Mouse (Mus musculus): Measurements from ENCODE around the gene 4833420G17Rik.
"Not testable (repeated sequence)": the region's sequence is repeated elsewhere in the genome, so short reads cannot be mapped to it uniquely, and the experiment has no call there.

Gene 4833420G17Rik

DNA sequence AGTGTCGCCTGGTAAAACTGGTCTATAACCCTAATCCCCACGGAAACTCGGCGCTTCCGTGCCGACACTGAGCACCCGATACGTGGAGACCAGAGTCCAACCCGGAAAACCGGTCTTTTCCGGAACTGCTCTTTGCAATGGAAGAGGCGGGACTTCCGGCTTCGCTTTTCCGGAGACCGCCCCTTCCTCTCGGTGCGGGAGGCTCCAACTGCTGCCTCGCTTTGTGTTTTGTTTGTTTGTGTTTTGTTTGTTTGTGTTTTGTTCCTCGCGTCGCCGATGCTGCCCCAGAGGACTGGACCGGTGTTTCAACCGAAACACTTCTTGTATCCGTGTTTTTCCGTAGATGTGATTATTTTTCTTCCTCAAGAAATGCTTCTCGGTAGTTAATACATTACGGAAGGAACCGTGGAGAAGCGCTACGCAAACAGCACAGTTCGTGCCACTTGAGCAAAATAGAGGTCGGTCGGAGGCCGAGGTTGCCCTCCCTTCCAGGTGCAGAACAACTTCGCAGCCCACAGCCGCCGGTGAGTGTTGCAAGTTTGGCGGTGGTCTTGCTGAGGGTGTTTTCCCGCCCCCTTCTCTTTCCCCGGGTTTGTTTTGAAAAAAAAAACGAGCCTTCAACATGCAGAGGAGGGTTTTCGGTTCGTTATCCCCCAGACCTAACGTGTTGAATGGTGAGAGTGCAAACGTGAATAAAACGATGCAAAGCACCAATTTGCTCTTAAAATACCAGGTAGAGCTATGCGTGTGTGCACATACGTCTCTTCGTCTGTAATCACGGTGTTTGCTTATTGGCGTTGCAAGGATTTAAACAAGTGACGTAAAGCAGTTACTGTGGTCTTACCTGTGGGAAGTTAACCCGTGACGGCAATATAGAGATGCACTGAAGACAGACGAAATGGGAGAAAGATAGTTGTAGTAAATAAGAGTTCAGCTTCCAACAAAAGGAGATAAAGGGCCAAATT lies at the start of gene 4833420G17Rik:
TSS of gene 4833420G17Rik (plus strand) at position 173 of the 965 bp plus-strand sequence.
- DNase-seq (ENCODE audit: low read depth): peak; percentile 88

DNA sequence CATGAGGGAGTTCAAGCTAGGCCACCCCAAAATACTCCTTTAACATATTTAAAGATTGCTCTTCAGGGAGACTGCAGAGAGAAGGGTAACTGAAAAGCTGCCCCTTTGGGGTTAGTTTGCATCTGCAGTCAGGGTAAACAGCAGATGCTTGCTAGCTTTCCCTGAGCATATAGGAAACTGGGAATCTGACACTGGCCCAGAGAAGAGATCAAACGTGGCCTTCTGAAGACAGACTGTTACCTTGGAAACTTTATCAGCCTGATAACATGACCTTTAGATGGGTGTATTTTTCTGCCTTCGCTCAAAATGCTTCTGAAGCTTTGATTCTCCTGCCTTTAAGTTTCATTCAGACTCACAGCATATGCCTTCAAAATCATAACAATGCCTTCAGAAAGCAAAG lies 49.5 kb upstream of the 4833420G17Rik start:
- no peak for DNase-seq (ENCODE audit: low read depth)

DNA sequence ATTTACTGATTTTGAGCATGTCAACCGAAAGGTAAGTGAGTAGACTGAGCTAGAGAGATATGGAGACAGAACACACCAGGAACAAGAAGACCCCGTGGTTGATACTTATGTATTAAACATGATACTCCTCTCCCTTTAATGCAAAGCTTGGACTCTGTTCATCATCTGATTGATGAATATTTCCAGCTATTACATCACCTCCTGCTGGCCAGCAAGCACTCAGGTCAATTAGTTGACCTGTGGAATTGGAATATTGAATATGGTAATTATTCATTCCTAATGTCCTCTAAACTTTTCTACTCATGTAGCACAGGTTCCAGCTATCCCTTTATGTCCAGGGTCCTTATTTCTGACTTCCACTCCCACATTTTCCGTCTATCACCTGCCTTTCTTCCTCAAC lies 44.1 kb upstream of the 4833420G17Rik start:
- no peak for DNase-seq (ENCODE audit: low read depth)

DNA sequence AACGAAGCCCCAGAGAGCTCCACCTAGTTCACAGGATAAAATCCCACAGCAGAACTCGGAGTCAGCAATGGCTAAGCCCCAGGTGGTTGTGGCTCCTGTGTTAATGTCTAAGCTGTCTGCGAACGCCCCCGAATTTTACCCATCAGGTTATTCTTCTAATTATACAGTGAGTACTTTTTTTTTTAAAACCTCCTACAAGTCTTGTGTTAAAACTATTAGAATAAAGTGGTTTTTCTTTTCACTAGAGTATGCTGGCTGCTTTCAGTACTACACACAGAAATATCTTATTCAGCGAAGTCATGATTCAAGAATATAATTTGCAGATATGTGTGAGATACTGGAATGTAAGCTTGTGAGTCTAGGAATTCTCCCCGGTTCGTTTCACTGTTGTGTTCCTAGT lies 32.4 kb upstream of the 4833420G17Rik start:
- no peak for DNase-seq (ENCODE audit: low read depth)

DNA sequence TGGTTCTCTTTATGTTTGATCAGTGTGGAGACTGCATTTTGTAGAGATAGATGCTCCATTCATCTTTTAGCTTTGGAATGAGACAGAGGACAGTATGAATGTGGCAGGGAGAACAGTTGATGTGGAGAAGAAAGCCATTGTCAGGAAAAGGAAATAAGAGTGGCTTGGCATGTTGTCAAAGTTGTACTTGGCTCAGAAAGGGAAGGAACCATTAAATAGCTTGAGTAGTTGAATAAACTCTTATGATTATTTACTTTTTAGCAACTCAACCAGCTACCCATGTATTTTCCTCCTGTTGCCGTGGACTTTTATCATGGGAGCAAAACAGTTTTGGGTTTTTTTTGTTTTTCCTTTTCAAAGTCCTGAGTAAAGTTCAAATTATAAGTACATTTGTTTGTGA lies 30.5 kb upstream of the 4833420G17Rik start:
- peak; percentile 61 for DNase-seq (ENCODE audit: low read depth)

DNA sequence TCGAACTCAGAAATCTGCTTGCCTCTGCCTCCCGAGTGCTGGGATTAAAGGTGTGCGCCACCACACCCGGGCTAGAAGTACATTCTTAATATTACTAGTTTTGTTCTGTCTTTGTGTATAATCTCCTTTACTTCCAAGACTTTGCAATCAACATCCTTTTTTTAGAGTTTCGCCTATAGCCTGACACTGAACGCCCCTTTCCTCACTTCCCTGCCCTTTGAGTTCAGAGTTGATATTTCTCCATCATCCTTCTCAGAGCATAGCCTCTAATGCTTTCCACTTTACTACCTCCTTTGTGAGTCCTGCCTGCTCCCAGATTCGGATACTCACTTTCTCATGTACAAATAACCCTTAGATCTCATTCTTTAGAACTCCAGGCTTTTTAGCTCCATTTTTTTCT lies 28.2 kb upstream of the 4833420G17Rik start:
- no peak for DNase-seq (ENCODE audit: low read depth)

DNA sequence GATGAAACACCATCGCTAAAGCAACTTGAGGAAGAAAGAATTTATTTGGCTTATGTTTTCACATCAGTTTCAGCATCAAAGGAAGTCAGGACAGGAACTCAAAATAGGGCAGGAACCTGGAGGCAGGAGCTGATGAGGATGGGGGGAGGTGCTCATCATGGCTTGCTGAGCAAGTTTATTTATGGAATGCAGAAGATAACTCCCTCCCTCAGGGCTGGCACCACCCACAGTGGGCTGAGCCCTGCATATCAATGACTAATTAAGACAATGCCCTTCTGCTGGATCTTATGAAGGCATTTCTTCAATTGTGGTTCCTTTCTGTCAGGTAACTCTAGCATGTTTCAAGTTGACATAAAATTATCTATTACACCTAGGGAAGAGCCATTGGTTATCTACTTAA lies 20.3 kb upstream of the 4833420G17Rik start:
- DNase-seq (ENCODE audit: low read depth): no peak

DNA sequence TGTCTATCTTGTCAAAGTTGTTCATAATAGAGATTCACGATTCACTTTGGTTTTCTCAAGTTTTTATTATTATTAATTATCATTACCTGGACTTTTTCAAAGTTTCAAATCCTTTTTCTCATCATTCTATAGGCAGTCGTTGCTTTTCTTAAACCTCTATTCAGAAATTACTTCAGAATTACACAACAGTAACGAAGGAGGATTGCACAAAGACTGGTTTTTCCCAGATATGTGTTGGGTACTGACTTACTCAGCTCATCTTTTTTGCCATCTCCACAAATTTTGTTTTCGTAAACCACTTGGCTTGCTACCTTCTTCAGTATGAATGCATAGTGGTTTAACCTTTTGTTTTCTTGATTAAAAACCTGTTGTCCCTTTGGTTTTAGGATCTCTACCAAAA lies 9.0 kb upstream of the 4833420G17Rik start:
- peak; percentile 46 for DNase-seq (ENCODE audit: low read depth)

DNA sequence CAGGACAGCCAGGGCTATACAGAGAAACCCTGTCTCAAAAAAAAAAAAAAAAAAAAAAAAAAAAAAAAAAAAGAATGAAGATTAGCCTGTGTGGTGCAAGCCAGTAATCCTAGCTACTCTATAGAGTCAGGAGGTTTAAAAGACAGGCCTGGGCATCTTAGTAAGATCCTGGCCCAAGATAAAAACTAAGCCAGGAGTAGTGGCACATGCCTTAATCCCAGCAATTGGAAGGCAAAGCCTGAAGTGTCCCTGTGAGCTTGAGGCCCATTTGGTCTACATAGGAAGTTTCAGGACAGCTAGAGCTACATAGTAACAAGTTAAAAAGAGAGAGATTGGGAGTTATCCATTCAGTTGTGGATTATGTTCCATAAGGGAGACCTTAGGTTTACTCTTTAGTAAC lies 7.5 kb upstream of the 4833420G17Rik start:
- no peak for DNase-seq (ENCODE audit: low read depth)

DNA sequence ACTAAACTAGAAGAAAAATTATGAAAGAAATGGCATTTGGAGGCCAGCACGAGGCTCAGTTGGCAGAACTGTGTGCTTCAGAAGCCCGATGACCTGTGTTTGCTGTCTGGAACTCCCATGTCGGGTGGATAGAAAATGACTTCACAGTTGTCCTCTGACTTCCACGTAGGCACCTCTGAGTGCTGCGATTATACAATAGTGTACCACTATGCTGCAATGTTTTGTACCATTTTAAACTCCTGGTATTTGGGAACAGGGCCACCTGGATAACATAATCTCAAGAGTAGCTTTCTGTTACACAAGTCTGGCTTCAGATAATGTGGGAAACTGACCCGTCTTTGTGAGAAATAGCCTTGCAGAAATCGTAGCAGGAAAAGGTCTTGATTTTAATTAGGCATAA lies 6.2 kb upstream of the 4833420G17Rik start:
- no peak for DNase-seq (ENCODE audit: low read depth)

DNA sequence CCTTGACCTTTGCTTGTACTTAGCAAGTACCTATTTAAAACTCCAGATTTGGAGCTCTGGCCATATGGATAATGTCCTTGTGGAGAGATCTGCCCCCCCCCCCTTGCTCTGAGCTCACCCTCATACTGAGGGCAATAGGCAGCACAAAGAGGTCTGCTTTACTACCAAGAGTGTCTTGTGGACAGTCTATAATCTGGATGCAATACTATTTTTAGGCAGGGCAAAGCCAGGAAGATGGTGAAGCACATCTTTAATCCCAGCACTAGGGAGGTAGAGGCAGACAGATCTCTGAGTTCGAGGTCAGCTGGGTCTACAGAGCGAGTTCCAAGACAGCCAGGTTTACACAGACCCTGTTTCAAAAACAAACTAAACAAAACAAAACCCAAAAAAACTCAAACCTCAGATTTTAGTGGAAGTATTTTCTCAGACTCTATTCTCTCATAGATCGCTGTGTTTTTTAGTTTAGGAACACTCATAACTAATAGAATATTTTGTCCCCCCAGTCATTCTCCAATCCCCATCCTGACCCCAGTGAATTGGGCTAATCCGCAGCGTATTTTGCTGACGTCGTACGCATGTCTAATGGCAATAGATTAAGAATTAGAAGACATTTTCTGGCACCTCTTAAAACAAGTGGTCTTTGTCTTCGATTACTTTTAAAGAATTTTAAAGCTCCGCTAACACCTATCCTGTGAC lies 520 bp upstream of the 4833420G17Rik start:
- no peak for DNase-seq (ENCODE audit: low read depth)

DNA sequence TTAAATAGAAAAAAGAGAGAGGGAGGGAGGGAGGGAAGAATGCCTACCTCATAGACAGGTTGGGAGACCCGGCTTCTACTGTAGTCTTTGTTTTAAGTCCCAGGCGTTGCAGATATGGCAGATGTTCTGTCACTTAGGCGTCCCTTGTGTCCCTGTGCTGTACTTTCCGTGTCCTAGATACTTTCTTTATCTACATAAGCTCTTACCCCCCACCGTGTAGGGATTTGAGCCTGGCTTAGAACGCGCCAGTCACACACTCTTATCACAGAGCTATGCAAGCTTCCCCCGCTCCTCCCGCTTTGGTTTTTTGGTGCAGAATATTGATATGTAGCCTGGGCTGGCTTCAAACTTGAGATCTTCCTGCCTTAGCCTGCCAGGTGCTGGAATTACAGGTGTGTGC lies 14.1 kb downstream of the 4833420G17Rik start:
- no peak for DNase-seq (ENCODE audit: low read depth)

DNA sequence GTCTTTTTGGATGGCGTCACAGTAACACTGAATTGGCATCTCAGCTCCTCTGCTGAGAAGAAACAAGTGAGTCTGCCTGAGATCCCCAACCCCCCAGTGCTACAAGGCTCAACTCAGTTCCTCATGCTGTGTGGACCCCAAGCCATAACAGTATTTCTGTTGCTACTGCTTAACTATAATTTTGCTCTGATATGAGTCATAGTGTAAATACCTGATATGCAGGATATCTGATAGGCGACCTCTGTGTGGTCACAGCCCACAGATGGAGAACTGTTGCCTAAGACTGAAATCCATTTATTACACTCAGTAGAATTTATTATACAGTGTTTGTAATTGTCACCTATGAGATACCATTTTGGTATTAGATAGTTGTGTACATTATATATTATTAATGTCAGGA lies 15.2 kb downstream of the 4833420G17Rik start:
- peak; percentile 71 for DNase-seq (ENCODE audit: low read depth)

DNA sequence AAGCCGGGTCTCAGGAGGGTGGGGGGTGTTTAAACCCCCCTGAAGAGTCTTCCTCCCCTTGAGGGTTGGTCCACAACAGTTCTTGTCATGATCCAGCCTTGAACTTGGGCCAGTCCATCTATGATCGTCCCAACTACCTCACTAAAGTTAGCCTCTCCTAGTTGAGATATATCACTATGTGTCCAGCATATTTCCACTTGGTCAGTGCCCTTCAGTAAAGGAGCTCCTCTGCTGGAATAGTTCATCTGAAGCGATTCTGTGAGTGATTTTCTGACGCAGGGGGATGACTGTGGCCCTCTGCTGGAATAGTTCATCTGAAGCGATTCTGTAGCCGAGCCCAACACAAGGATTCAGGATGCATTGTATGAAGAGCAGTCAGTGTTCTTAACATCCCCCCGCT lies 24.8 kb downstream of the 4833420G17Rik start:
- DNase-seq (ENCODE audit: low read depth): no peak

DNA sequence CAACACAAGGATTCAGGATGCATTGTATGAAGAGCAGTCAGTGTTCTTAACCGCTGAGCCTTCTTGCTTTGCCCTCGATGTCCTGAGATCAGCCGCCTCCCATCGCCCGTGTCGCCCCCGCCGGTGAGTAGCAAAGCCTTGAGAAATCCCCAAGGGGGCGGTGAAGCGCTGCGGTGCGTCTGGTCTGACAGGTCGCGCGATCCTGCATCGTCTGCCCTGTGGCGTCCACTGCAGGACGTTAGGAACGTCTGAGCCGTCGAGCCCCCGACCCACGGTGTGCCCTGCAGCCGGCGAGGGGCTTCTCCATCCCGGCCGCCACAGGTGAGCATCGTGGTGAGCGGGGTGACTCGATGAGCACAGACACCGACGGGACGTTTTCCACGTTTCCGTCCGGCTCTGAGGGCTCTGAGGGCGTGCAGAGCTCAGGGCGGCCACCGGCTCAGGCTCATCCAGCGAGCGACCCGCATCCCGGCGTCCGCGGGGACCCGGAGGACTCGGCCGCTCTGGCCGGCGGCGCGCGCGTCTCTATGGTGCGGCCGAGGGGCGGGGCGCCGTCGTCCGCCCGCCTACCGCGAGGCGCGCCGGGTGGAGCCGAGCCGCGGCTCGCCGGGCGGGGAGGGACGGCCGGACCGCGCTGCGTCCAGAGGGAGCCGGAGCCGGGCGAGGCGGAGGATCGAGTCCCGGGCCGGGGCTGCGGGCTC lies 25.5 kb downstream of the 4833420G17Rik start, which contains the start of the genes Tmem267 and 3110070M22Rik:
TSS of gene Tmem267 (plus strand) at position 160 of the 701 bp plus-strand sequence.
TSS of gene 3110070M22Rik (minus strand) at position 504 of the 701 bp plus-strand sequence.
- peak; percentile 76 for DNase-seq (ENCODE audit: low read depth)

DNA sequence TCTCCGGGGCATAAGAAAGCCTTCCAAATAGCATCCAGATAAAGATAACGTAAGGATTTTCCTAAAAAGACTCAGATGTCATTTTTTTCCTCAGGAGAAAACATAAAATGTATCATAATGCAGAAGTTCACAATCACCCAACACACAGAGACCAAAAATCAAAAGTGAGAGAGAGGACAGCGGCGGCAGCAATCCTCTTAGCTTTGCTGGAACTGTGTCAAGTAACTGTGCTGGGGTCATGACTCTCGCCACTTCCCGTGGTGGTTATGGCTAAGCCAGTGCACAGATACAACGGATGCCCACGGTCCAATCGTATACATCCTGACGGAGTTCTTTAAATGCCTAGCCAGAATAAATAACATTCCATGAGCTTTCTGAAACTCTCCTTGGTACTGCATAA lies 29.5 kb downstream of the 4833420G17Rik start:
- not testable (repeated sequence) for DNase-seq (ENCODE audit: low read depth)

DNA sequence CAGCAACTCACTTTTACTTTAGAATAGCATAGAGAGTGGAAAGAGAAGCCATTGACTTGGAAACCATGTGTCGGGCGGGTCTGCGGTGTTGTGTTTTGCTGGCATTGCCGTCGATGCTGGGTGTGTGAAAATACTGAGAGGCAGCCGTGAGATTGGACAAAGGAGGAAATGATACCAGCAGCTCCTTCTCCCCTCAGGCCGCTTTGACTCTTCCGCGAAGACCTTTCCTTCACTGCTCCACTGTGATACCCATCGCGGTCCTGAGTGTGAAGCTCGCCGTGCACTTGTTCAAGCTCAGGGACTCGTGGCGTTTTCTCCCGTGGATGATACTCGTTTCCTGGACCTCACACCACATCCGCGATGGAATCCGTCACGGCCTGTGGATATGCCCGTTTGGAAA lies 32.4 kb downstream of the 4833420G17Rik start:
- not testable (repeated sequence) for DNase-seq (ENCODE audit: low read depth)

Data from 416B (cell line).